Mouse (Mus musculus): Measurements from ENCODE around the gene Acss3. TPM values are rescaled to one million over a fixed set of nuclear protein-coding genes. Genes with fewer than 3 reads are reported as not detected.

Acss3 gene
- polyA plus RNA-seq, 1 experiment from 2014 or later, result 0.24 TPM

GRCm38 (mm10) chr10:107040378-107040777 lies 83.1 kb downstream of the Acss3 start:
- H3K9ac ChIP-seq (ENCODE audit: low read length), result no peak overlapping the region
- no peak overlapping the region for H3K27ac ChIP-seq (replicated peaks)
- DNase-seq (ENCODE audit: low spot score) (no peak), ATAC-seq (ENCODE audit: low FRiP score, low TSS enrichment) (no peak)
- H3K4me1 ChIP-seq (replicated peaks; ENCODE audit: control insufficient read depth, insufficient read depth), result no peaks in the 10 kb centered on the region
- H3K4me2 ChIP-seq (replicated peaks; ENCODE audit: low read depth), result no peak overlapping the region
- 60% methylated on average over 6 of the region's 6 CpGs for WGBS
- no peaks in the 10 kb centered on the region for H3K36me3 ChIP-seq (ENCODE audit: control insufficient read depth, insufficient read depth, low read length)
- no peaks in the 10 kb centered on the region for H3K27me3 ChIP-seq (ENCODE audit: control insufficient read depth, insufficient read depth, low read length)
- H3K9me3 ChIP-seq (ENCODE audit: control insufficient read depth, low read length), result no peaks in the 10 kb centered on the region
- TF ChIP-seq EP300 (optimal IDR thresholded peaks at IDR 0.05), result no peak
- no peak for TF ChIP-seq CTCF (IDR thresholded peaks at IDR 0.05; ENCODE audit: low read depth)
- no peak overlapping the region for H3K4me3 ChIP-seq (ENCODE audit: low read depth, low read length)

GRCm38 (mm10) chr10:107039211-107039610 lies 84.3 kb downstream of the Acss3 start:
- no peak for DNase-seq (ENCODE audit: low spot score)
- no peak overlapping the region for H3K4me2 ChIP-seq (replicated peaks; ENCODE audit: low read depth)
- no peaks in the 10 kb centered on the region for H3K36me3 ChIP-seq (ENCODE audit: control insufficient read depth, insufficient read depth, low read length)
- no peak overlapping the region for H3K9ac ChIP-seq (ENCODE audit: low read length)
- H3K4me1 ChIP-seq (replicated peaks; ENCODE audit: control insufficient read depth, insufficient read depth), result no peaks in the 10 kb centered on the region
- no peak overlapping the region for H3K4me3 ChIP-seq (ENCODE audit: low read depth, low read length)
- TF ChIP-seq EP300 (optimal IDR thresholded peaks at IDR 0.05) (no peak), CTCF (IDR thresholded peaks at IDR 0.05; ENCODE audit: low read depth) (no peak)
- ATAC-seq (ENCODE audit: low FRiP score, low TSS enrichment), result no peak
- no peaks in the 10 kb centered on the region for H3K9me3 ChIP-seq (ENCODE audit: control insufficient read depth, low read length)
- no peaks in the 10 kb centered on the region for H3K27me3 ChIP-seq (ENCODE audit: control insufficient read depth, insufficient read depth, low read length)
- WGBS, result 80% methylated on average over 4 of the region's 4 CpGs
- no peak overlapping the region for H3K27ac ChIP-seq (replicated peaks)

- no peak for ATAC-seq (ENCODE audit: low FRiP score, low TSS enrichment)
Observed at GRCm38 (mm10) chr10:107024254-107024653, 99.2 kb downstream of the Acss3 start.

GRCm38 (mm10) chr10:107021118-107021517 lies 102.3 kb downstream of the Acss3 start:
- Histone ChIP-seq H3K36me3 (ENCODE audit: control insufficient read depth, insufficient read depth, low read length) (no peaks in the 10 kb centered on the region), H3K4me2 (replicated peaks; ENCODE audit: low read depth) (no peak overlapping the region), H3K9ac (ENCODE audit: low read length) (no peak overlapping the region), H3K27ac (replicated peaks) (no peak overlapping the region), H3K27me3 (ENCODE audit: control insufficient read depth, insufficient read depth, low read length) (no peaks in the 10 kb centered on the region), H3K4me1 (replicated peaks; ENCODE audit: control insufficient read depth, insufficient read depth) (no peaks in the 10 kb centered on the region), H3K9me3 (ENCODE audit: control insufficient read depth, low read length) (no peaks in the 10 kb centered on the region), H3K4me3 (ENCODE audit: low read depth, low read length) (no peak overlapping the region)
- ATAC-seq (ENCODE audit: low FRiP score, low TSS enrichment) (no peak), DNase-seq (ENCODE audit: low spot score) (no peak)
- 60% methylated on average over 5 of the region's 5 CpGs for WGBS
- TF ChIP-seq CTCF (IDR thresholded peaks at IDR 0.05; ENCODE audit: low read depth), result no peak
- TF ChIP-seq EP300 (optimal IDR thresholded peaks at IDR 0.05), result no peak

More at GRCm38 (mm10) chr10:107024254-107024653, 99.2 kb downstream of the Acss3 start:
- no peaks in the 10 kb centered on the region for H3K36me3 ChIP-seq (ENCODE audit: control insufficient read depth, insufficient read depth, low read length)
- DNase-seq (ENCODE audit: low spot score), result no peak
- no peaks in the 10 kb centered on the region for H3K4me1 ChIP-seq (replicated peaks; ENCODE audit: control insufficient read depth, insufficient read depth)
- H3K27me3 ChIP-seq (ENCODE audit: control insufficient read depth, insufficient read depth, low read length), result no peaks in the 10 kb centered on the region
- no peak overlapping the region for H3K27ac ChIP-seq (replicated peaks)
- no peak overlapping the region for H3K9ac ChIP-seq (ENCODE audit: low read length)
- TF ChIP-seq CTCF (IDR thresholded peaks at IDR 0.05; ENCODE audit: low read depth) (no peak), EP300 (optimal IDR thresholded peaks at IDR 0.05) (no peak)
- no peaks in the 10 kb centered on the region for H3K9me3 ChIP-seq (ENCODE audit: control insufficient read depth, low read length)
- no peak overlapping the region for H3K4me3 ChIP-seq (ENCODE audit: low read depth, low read length)
- no peak overlapping the region for H3K4me2 ChIP-seq (replicated peaks; ENCODE audit: low read depth)
- WGBS, result 84% methylated on average over 4 of the region's 4 CpGs

- TF ChIP-seq EP300 (optimal IDR thresholded peaks at IDR 0.05), result no peak
- no peak for TF ChIP-seq CTCF (IDR thresholded peaks at IDR 0.05; ENCODE audit: low read depth)
- ATAC-seq (ENCODE audit: low FRiP score, low TSS enrichment) (no peak), DNase-seq (ENCODE audit: low spot score) (no peak)
- Histone ChIP-seq H3K27ac (replicated peaks) (no peak overlapping the region), H3K27me3 (ENCODE audit: control insufficient read depth, insufficient read depth, low read length) (no peaks in the 10 kb centered on the region), H3K36me3 (ENCODE audit: control insufficient read depth, insufficient read depth, low read length) (no peaks in the 10 kb centered on the region), H3K9me3 (ENCODE audit: control insufficient read depth, low read length) (no peaks in the 10 kb centered on the region), H3K9ac (ENCODE audit: low read length) (no peak overlapping the region), H3K4me1 (replicated peaks; ENCODE audit: control insufficient read depth, insufficient read depth) (no peaks in the 10 kb centered on the region), H3K4me2 (replicated peaks; ENCODE audit: low read depth) (no peak overlapping the region), H3K4me3 (ENCODE audit: low read depth, low read length) (no peak overlapping the region)
- WGBS, result 64% methylated on average over 2 of the region's 2 CpGs
Observed at GRCm38 (mm10) chr10:107011142-107011541, 112.3 kb downstream of the Acss3 start.

- TF ChIP-seq CTCF (IDR thresholded peaks at IDR 0.05; ENCODE audit: low read depth) (no peak), EP300 (optimal IDR thresholded peaks at IDR 0.05) (no peak)
- no peaks in the 10 kb centered on the region for H3K27me3 ChIP-seq (ENCODE audit: control insufficient read depth, insufficient read depth, low read length)
- H3K4me2 ChIP-seq (replicated peaks; ENCODE audit: low read depth), result no peak overlapping the region
- H3K4me3 ChIP-seq (ENCODE audit: low read depth, low read length), result no peak overlapping the region
- H3K9me3 ChIP-seq (ENCODE audit: control insufficient read depth, low read length), result no peaks in the 10 kb centered on the region
- no peaks in the 10 kb centered on the region for H3K4me1 ChIP-seq (replicated peaks; ENCODE audit: control insufficient read depth, insufficient read depth)
- 85% methylated on average over 2 of the region's 2 CpGs for WGBS
- H3K36me3 ChIP-seq (ENCODE audit: control insufficient read depth, insufficient read depth, low read length), result no peaks in the 10 kb centered on the region
- DNase-seq (ENCODE audit: low spot score) (no peak), ATAC-seq (ENCODE audit: low FRiP score, low TSS enrichment) (no peak)
- H3K9ac ChIP-seq (ENCODE audit: low read length), result no peak overlapping the region
- H3K27ac ChIP-seq (replicated peaks), result no peak overlapping the region
Observed at GRCm38 (mm10) chr10:106998052-106998625, 125.3 kb downstream of the Acss3 start.
